Mouse (Mus musculus): ENCODE results near the gene Pdzk1. TPM values are rescaled to one million over a fixed set of nuclear protein-coding genes. Genes with fewer than 3 reads are reported as not detected.

Gene Pdzk1
- polyA plus RNA-seq, 1 experiment, result 2.4 TPM

GRCm38 (mm10) chr3:96814342-96814741 lies 14.7 kb upstream of the Pdzk1 start:
- Histone ChIP-seq H3K27me3 (ENCODE audit: control insufficient read depth, insufficient read depth, low read length, poor library complexity, severe bottlenecking) (no peaks in the 10 kb centered on the region), H3K36me3 (ENCODE audit: control insufficient read depth, insufficient read depth, low read length, poor library complexity, severe bottlenecking) (no peaks in the 10 kb centered on the region), H3K4me1 (ENCODE audit: control insufficient read depth, insufficient read depth, low read length) (peaks cover 2% of the 10 kb centered on the region), H3K9me3 (replicated peaks; ENCODE audit: control insufficient read depth, insufficient read depth, low read length, poor library complexity, severe bottlenecking) (no peaks in the 10 kb centered on the region), H3K27ac (ENCODE audit: insufficient read depth, low read length) (no peak overlapping the region), H3K4me3 (ENCODE audit: low read depth, low read length) (no peak overlapping the region), H3K9ac (ENCODE audit: low read depth, poor library complexity, severe bottlenecking) (no peak overlapping the region)
- TF ChIP-seq CTCF (IDR thresholded peaks at IDR 0.05; ENCODE audit: low read depth, low read length) (no peak), EP300 (IDR thresholded peaks at IDR 0.05; ENCODE audit: insufficient read depth, low read depth, low read length) (no peak)

DNA sequence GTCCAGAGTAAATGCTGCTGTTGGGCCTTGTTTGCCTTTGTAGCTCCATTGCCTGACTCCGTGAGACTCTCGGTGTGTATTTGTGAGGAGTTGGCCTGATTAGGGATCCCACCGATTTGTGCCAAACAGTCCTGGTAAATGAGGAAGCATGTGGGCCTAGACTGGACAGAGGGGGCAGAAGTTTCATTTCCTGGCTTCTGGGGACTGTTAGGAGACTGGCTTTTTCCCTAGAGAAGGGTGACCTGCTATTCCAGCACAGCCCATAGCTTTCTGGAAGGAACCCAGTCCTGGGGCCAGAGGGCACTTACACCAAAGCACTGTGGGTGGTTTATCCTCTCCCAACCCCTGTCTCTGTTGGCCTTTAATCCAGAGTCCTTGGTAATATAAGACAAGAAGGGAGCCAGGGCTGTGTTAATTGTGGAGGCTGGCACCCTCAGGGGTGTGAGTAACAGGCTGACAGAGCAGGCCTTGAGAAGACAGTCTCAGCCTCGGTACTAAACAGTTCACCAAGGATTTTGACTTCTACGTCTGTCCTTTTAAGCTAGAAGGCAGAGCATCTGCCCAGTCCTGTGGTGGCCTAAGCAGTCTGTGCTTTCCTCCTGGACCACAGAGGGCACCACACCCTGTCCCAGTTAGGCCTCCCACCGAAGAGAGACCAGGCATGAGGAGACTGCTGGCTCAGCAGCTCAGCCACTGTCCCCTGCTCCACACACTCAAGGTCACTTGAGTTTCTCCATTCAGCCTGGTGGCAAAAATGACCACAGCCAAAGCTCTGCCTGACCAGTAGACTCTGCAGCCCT lies 8.8 kb upstream of the Pdzk1 start:
- no peaks in the 10 kb centered on the region for H3K9me3 ChIP-seq (replicated peaks; ENCODE audit: control insufficient read depth, insufficient read depth, low read length, poor library complexity, severe bottlenecking)
- no peaks in the 10 kb centered on the region for H3K4me1 ChIP-seq (ENCODE audit: control insufficient read depth, insufficient read depth, low read length)

DNA sequence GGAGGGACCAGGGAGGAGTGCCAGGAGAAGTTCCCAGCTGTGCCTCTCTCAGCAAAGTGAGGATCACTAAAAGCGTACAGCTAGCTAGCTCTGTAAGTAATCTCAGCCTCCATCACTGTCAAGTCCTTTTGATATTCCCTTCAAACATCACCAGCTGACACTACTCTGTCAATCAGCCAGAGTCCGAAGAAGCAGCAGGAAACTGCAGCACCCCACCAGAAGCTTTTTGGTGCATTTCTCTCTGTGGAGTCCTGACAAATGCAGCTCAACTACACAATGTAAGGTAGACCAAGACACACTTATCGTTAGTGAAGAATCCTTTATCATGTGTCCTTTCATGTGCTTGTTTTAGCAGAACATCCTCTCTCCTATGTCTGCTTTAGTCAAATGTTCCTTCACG lies 7.5 kb upstream of the Pdzk1 start:
- H3K36me3 ChIP-seq (ENCODE audit: control insufficient read depth, insufficient read depth, low read length, poor library complexity, severe bottlenecking), result no peaks in the 10 kb centered on the region
- TF ChIP-seq POLR2A (IDR thresholded peaks at IDR 0.05; ENCODE audit: insufficient read depth, low read length) (no peak), CTCF (IDR thresholded peaks at IDR 0.05; ENCODE audit: low read depth, low read length) (no peak), EP300 (IDR thresholded peaks at IDR 0.05; ENCODE audit: insufficient read depth, low read depth, low read length) (no peak)
- no peak overlapping the region for H3K9ac ChIP-seq (ENCODE audit: low read depth, poor library complexity, severe bottlenecking)
- H3K9me3 ChIP-seq (replicated peaks; ENCODE audit: control insufficient read depth, insufficient read depth, low read length, poor library complexity, severe bottlenecking), result no peaks in the 10 kb centered on the region
- no peaks in the 10 kb centered on the region for H3K27me3 ChIP-seq (ENCODE audit: control insufficient read depth, insufficient read depth, low read length, poor library complexity, severe bottlenecking)
- H3K27ac ChIP-seq (ENCODE audit: insufficient read depth, low read length), result no peak overlapping the region
- H3K4me1 ChIP-seq (ENCODE audit: control insufficient read depth, insufficient read depth, low read length), result no peaks in the 10 kb centered on the region
- H3K4me3 ChIP-seq (ENCODE audit: low read depth, low read length), result no peak overlapping the region

More for the DNA sequence above, 8.8 kb upstream of the Pdzk1 start:
- H3K27ac ChIP-seq (ENCODE audit: insufficient read depth, low read length), result no peak overlapping the region
- no peaks in the 10 kb centered on the region for H3K27me3 ChIP-seq (ENCODE audit: control insufficient read depth, insufficient read depth, low read length, poor library complexity, severe bottlenecking)
- no peak overlapping the region for H3K4me3 ChIP-seq (ENCODE audit: low read depth, low read length)
- H3K9ac ChIP-seq (ENCODE audit: low read depth, poor library complexity, severe bottlenecking), result no peak overlapping the region
- TF ChIP-seq CTCF (IDR thresholded peaks at IDR 0.05; ENCODE audit: low read depth, low read length) (no peak), EP300 (IDR thresholded peaks at IDR 0.05; ENCODE audit: insufficient read depth, low read depth, low read length) (no peak), POLR2A (IDR thresholded peaks at IDR 0.05; ENCODE audit: insufficient read depth, low read length) (no peak)
- H3K36me3 ChIP-seq (ENCODE audit: control insufficient read depth, insufficient read depth, low read length, poor library complexity, severe bottlenecking), result no peaks in the 10 kb centered on the region

DNA sequence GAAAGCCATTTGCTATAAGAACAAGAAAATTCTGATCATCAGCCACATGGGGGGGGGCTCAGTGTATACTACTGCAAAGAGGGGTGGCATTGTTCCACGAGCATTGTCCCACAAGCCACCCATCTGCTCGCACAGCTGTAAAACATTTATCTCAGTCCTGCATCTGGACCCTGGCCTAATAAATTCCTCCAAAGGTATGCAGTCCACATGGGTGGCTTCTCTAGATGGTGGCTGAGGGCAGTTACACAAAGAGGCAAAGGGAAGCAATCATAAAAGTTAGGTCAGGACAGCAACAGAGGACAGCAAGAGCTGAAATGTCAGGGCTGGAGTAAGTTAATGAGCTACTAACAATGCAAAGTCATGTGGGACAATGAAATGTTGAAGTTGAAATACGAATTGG lies 5.4 kb upstream of the Pdzk1 start:
- Histone ChIP-seq H3K36me3 (ENCODE audit: control insufficient read depth, insufficient read depth, low read length, poor library complexity, severe bottlenecking) (no peaks in the 10 kb centered on the region), H3K4me1 (ENCODE audit: control insufficient read depth, insufficient read depth, low read length) (no peaks in the 10 kb centered on the region), H3K27me3 (ENCODE audit: control insufficient read depth, insufficient read depth, low read length, poor library complexity, severe bottlenecking) (no peaks in the 10 kb centered on the region), H3K4me3 (ENCODE audit: low read depth, low read length) (no peak overlapping the region), H3K9me3 (replicated peaks; ENCODE audit: control insufficient read depth, insufficient read depth, low read length, poor library complexity, severe bottlenecking) (no peaks in the 10 kb centered on the region), H3K9ac (ENCODE audit: low read depth, poor library complexity, severe bottlenecking) (no peak overlapping the region), H3K27ac (ENCODE audit: insufficient read depth, low read length) (no peak overlapping the region)
- TF ChIP-seq POLR2A (IDR thresholded peaks at IDR 0.05; ENCODE audit: insufficient read depth, low read length), result no peak
- TF ChIP-seq EP300 (IDR thresholded peaks at IDR 0.05; ENCODE audit: insufficient read depth, low read depth, low read length), result no peak
- no peak for TF ChIP-seq CTCF (IDR thresholded peaks at IDR 0.05; ENCODE audit: low read depth, low read length)

DNA sequence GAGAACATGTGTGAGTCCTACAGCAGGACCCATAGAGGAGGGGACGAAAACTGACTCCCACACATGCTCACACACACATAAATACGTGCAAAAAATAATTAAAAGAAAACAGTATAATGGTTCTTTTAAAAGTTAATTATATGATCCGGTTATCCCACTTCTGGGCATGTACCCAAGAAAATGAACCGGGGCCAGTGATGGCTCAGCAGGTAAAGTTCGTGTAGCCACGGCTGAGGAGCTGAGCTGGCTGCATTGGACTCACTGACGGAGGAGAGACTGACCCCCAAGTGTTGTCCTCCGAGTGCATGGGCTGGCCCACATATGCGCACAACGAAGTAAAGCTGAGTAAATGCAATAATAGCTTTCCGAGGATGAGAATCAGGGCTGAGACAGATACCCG lies 4.5 kb upstream of the Pdzk1 start:
- Histone ChIP-seq H3K27ac (ENCODE audit: insufficient read depth, low read length) (no peak overlapping the region), H3K4me1 (ENCODE audit: control insufficient read depth, insufficient read depth, low read length) (peaks cover 1% of the 10 kb centered on the region), H3K36me3 (ENCODE audit: control insufficient read depth, insufficient read depth, low read length, poor library complexity, severe bottlenecking) (no peaks in the 10 kb centered on the region), H3K9ac (ENCODE audit: low read depth, poor library complexity, severe bottlenecking) (no peak overlapping the region), H3K27me3 (ENCODE audit: control insufficient read depth, insufficient read depth, low read length, poor library complexity, severe bottlenecking) (no peaks in the 10 kb centered on the region), H3K4me3 (ENCODE audit: low read depth, low read length) (no peak overlapping the region), H3K9me3 (replicated peaks; ENCODE audit: control insufficient read depth, insufficient read depth, low read length, poor library complexity, severe bottlenecking) (no peaks in the 10 kb centered on the region)
- TF ChIP-seq EP300 (IDR thresholded peaks at IDR 0.05; ENCODE audit: insufficient read depth, low read depth, low read length), result no peak
- no peak for TF ChIP-seq CTCF (IDR thresholded peaks at IDR 0.05; ENCODE audit: low read depth, low read length)
- no peak for TF ChIP-seq POLR2A (IDR thresholded peaks at IDR 0.05; ENCODE audit: insufficient read depth, low read length)

- Histone ChIP-seq H3K9me3 (replicated peaks; ENCODE audit: control insufficient read depth, insufficient read depth, low read length, poor library complexity, severe bottlenecking) (no peaks in the 10 kb centered on the region), H3K4me3 (ENCODE audit: low read depth, low read length) (no peak overlapping the region), H3K4me1 (ENCODE audit: control insufficient read depth, insufficient read depth, low read length) (peaks cover 1% of the 10 kb centered on the region), H3K27ac (ENCODE audit: insufficient read depth, low read length) (no peak overlapping the region), H3K27me3 (ENCODE audit: control insufficient read depth, insufficient read depth, low read length, poor library complexity, severe bottlenecking) (no peaks in the 10 kb centered on the region), H3K36me3 (ENCODE audit: control insufficient read depth, insufficient read depth, low read length, poor library complexity, severe bottlenecking) (no peaks in the 10 kb centered on the region), H3K9ac (ENCODE audit: low read depth, poor library complexity, severe bottlenecking) (no peak overlapping the region)
- TF ChIP-seq POLR2A (IDR thresholded peaks at IDR 0.05; ENCODE audit: insufficient read depth, low read length) (no peak), EP300 (IDR thresholded peaks at IDR 0.05; ENCODE audit: insufficient read depth, low read depth, low read length) (no peak), CTCF (IDR thresholded peaks at IDR 0.05; ENCODE audit: low read depth, low read length) (no peak)
Measured at GRCm38 (mm10) chr3:96825261-96825660, 3.8 kb upstream of the Pdzk1 start.

All from ES-Bruce4 (cell line).